Mouse (Mus musculus): ENCODE data around the gene Ccdc57. TPM values are rescaled to one million over a fixed set of nuclear protein-coding genes. Genes with fewer than 3 reads are reported as not detected.
"Not testable (repeated sequence)": the region's sequence is repeated elsewhere in the genome, so short reads cannot be mapped to it uniquely, and the experiment has no call there.

Ccdc57 gene
- polyA plus RNA-seq, 1 experiment from 2014 or later, result 1.3 TPM

DNA sequence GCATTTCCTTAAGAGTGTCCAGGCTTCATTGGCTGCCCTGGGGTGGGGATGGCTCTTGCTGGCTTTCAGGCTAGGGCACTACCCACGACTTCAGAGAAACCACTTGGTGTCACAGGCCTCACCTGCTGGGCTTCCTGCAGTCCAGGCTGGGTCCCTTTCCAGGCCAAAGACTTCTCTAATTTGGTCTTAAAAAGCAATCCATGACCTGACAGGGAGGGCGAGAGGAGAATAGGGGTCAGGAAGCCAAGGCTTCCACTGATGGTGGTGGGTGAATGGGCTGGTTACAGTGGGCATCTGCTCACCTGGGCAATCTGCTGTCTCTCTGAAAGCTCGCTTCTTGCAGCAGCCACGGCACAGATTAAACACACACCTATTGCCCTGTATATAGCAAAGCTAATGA lies 143.3 kb downstream of the Ccdc57 start:
- TF ChIP-seq CTCF (IDR thresholded peaks at IDR 0.05; ENCODE audit: low read depth), result no peak
- ATAC-seq, result no peak
- no peaks in the 10 kb centered on the region for H3K9me3 ChIP-seq (ENCODE audit: control insufficient read depth)
- 0 out of 2 replicates have a peak, but pooled peaks cover 2% of the 10 kb centered on the region for H3K4me1 ChIP-seq (replicated peaks; ENCODE audit: control insufficient read depth, insufficient read depth, low read length)
- H3K9ac ChIP-seq (ENCODE audit: low read depth, low read length), result no peak overlapping the region
- peaks cover 73% of the 10 kb centered on the region for H3K36me3 ChIP-seq (ENCODE audit: control insufficient read depth, insufficient read depth)
- 83% methylated on average over 4 of the region's 4 CpGs for WGBS
- H3K4me3 ChIP-seq (ENCODE audit: low read depth, low read length), result no peak overlapping the region
- no peak overlapping the region for H3K4me2 ChIP-seq (replicated peaks; ENCODE audit: low read depth)
- no peak overlapping the region for H3K27ac ChIP-seq (ENCODE audit: low read depth, low read length)
- H3K27me3 ChIP-seq (replicated peaks; ENCODE audit: control insufficient read depth, insufficient read depth, low read length), result no peaks in the 10 kb centered on the region

DNA sequence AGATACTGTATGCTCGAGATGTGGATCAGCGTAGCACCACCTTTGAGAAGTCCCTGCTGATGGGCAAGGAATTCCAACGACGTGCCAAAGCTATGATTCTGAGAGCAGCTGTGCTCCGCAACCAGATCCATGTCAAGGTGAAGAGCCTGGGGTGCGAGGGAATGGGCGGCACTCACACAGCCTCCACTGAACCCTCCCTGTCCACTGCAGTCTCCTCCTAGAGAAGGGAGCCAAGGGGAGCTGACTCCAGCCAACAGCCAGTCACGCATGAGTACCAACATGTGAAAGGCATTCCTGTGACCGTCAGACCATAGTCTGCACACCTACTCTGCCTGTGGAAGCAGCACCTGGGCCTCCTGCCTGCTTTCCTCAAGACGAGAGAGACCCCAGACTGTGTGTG lies 144.2 kb downstream of the Ccdc57 start:
- WGBS, result 92% methylated on average over 9 of the region's 10 CpGs
- H3K27ac ChIP-seq (ENCODE audit: low read depth, low read length); H3K4me1 ChIP-seq (replicated peaks; ENCODE audit: control insufficient read depth, insufficient read depth, low read length); H3K4me3 ChIP-seq (ENCODE audit: low read depth, low read length); ATAC-seq; H3K4me2 ChIP-seq (replicated peaks; ENCODE audit: low read depth); H3K9ac ChIP-seq (ENCODE audit: low read depth, low read length); H3K9me3 ChIP-seq (ENCODE audit: control insufficient read depth); H3K27me3 ChIP-seq (replicated peaks; ENCODE audit: control insufficient read depth, insufficient read depth, low read length): not testable (repeated sequence)
- H3K36me3 ChIP-seq (ENCODE audit: control insufficient read depth, insufficient read depth), result peaks cover 70% of the 10 kb centered on the region

DNA sequence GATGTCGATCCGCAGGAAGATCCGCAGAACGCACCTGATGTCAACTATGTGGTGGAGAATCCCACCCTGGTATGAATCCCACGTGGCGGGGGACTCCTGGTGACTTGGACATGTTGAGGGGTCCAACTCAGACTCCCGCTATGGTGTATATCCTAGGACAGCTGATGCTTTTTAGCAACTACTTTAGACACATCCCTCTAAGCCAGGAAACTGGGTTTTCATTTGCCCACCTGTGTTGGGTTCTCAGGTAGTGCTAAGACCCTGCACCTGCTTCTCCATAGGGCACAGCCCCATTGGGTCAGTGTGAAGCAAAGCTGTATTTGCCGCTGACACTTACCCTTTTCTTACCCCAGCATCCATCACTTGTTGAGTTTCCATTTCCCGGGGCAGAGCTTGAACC lies 147.5 kb downstream of the Ccdc57 start:
- no peak for ATAC-seq
- peak overlapping the region; percentile 75 for H3K4me3 ChIP-seq (ENCODE audit: low read depth, low read length)
- H3K9me3 ChIP-seq (ENCODE audit: control insufficient read depth), result no peaks in the 10 kb centered on the region
- H3K9ac ChIP-seq (ENCODE audit: low read depth, low read length), result peak overlapping the region; percentile 87
- 34% methylated on average over 9 of the region's 9 CpGs for WGBS
- H3K27me3 ChIP-seq (replicated peaks; ENCODE audit: control insufficient read depth, insufficient read depth, low read length), result no peaks in the 10 kb centered on the region
- peak overlapping the region; percentile 90 for H3K4me2 ChIP-seq (replicated peaks; ENCODE audit: low read depth)
- no peak for TF ChIP-seq CTCF (IDR thresholded peaks at IDR 0.05; ENCODE audit: low read depth)
- 0 out of 2 replicates have a peak, but pooled peaks cover 2% of the 10 kb centered on the region for H3K4me1 ChIP-seq (replicated peaks; ENCODE audit: control insufficient read depth, insufficient read depth, low read length)
- H3K36me3 ChIP-seq (ENCODE audit: control insufficient read depth, insufficient read depth), result peaks cover 54% of the 10 kb centered on the region
- no peak overlapping the region for H3K27ac ChIP-seq (ENCODE audit: low read depth, low read length)

DNA sequence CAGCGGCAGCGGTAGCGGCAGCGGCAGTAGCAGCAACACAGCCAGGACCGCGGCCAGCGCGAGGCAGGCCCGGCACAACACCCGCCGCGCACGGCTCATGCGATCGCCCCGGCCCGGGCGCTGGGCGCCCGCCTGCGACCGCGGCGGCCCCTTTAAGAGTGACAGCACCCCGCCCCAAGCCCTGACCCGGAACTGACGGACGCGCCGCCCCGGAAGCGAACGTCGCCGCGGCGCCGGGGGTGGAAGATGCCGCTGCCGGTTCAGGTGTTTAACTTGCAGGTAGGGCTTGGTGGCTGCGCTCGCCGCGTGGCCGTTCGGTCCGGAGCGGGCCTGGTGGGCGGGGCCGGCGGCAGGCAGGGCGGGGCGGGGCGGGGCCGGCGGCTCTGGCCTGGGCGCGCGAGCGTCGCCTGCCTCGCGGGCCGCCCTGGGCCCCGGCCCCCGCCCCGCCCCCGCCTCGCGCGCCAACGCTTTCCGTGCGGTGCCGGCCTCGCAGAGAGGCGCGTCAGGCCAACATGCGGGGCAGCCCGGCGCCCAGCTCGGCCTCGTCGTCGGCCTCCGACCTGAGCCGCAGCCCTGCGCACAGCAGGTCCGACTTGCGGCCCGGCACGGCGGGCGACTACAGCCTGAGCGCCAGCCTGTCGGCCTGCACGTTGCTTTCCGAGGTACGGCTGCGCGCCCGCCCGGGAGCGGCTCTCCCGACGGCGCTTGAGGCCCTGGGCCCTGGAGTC lies 148.4 kb downstream of the Ccdc57 start, which contains the start of the genes Rfng and Gps1:
Rfng (minus strand) TSS at position 144 of the 728 bp plus-strand sequence.
Gps1 (plus strand) TSS at position 209 of the 728 bp plus-strand sequence.
- Histone ChIP-seq H3K4me1 (replicated peaks; ENCODE audit: control insufficient read depth, insufficient read depth, low read length) (0 out of 2 replicates have a peak, but pooled peaks cover 2% of the 10 kb centered on the region), H3K27me3 (replicated peaks; ENCODE audit: control insufficient read depth, insufficient read depth, low read length) (no peaks in the 10 kb centered on the region), H3K9me3 (ENCODE audit: control insufficient read depth) (no peaks in the 10 kb centered on the region), H3K27ac (ENCODE audit: low read depth, low read length) (peak within 1 kb of the TSS; percentile 68), H3K36me3 (ENCODE audit: control insufficient read depth, insufficient read depth) (peaks cover 46% of the 10 kb centered on the region), H3K4me3 (ENCODE audit: low read depth, low read length) (peak within 1 kb of the TSS; percentile 75), H3K9ac (ENCODE audit: low read depth, low read length) (peak within 1 kb of the TSS; percentile 87), H3K4me2 (replicated peaks; ENCODE audit: low read depth) (peak within 1 kb of the TSS; percentile 90)
- TF ChIP-seq CTCF (IDR thresholded peaks at IDR 0.05; ENCODE audit: low read depth), result no peak
- peak; percentile 74 for ATAC-seq
- under 1% methylated on average over 77 of the region's 107 CpGs for whole genome bisulfite sequencing

DNA sequence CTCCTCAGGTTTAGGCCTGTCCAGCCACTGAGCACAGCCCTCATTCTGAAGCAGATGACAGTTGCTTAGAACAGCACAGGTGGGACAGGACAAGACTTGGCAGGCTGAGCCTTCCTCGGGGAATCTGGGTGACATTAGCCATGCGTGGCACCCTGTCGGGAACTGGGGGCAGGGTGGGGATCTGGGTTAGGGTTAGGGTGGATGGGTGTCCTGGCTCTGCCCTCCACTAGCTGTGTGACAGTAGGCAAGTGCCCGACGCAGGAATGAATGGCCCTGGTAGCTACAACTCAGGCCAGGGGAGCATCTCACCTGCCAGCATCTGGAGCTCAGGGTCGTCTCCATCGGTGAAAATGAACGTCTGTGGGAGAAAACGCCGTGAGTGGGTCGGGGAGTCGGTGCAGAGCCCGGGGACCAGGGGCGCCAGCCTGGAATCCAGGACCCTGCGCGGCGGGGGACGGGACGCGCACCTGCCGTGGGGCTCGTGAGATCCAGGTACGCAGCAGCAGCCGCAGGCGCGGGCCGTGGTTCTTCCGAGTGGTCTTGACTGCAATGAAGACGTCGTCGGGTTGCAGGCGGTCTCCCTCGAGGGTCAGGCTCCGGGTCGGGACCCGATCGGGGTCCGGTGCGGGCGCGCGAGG lies 149.1 kb downstream of the Ccdc57 start:
- Histone ChIP-seq H3K9ac (ENCODE audit: low read depth, low read length) (peak overlapping the region; percentile 87), H3K4me3 (ENCODE audit: low read depth, low read length) (peak overlapping the region; percentile 75), H3K27ac (ENCODE audit: low read depth, low read length) (peak overlapping the region; percentile 68), H3K4me2 (replicated peaks; ENCODE audit: low read depth) (peak overlapping the region; percentile 90), H3K36me3 (ENCODE audit: control insufficient read depth, insufficient read depth) (peaks cover 42% of the 10 kb centered on the region), H3K9me3 (ENCODE audit: control insufficient read depth) (no peaks in the 10 kb centered on the region), H3K27me3 (replicated peaks; ENCODE audit: control insufficient read depth, insufficient read depth, low read length) (no peaks in the 10 kb centered on the region), H3K4me1 (replicated peaks; ENCODE audit: control insufficient read depth, insufficient read depth, low read length) (0 out of 2 replicates have a peak, but pooled peaks cover 2% of the 10 kb centered on the region)
- no peak for TF ChIP-seq CTCF (IDR thresholded peaks at IDR 0.05; ENCODE audit: low read depth)
- under 1% methylated on average over 42 of the region's 42 CpGs for WGBS
- ATAC-seq, result no peak

DNA sequence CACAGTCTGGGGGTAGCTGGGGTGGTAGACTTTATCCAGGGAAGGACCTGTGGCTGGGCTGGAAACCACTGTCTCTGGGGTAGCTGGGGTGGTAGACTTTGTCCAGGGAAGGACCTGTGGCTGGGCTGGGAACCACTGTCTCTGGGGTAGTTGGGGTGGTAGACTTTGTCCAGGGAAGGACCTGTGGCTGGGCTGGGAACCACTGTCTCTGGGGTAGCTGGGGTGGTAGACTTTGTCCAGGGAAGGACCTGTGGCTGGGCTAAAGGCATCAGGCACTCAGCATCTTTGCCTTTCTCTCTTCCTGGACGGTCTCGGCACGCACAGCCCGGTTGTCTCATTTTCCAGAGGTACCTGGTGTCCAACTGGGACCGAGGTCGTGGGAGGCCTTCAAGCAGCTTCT lies 151.3 kb downstream of the Ccdc57 start:
- H3K36me3 ChIP-seq (ENCODE audit: control insufficient read depth, insufficient read depth), result peaks cover 20% of the 10 kb centered on the region; the same call in 1 of the 2 replicates
- not testable (repeated sequence) for ATAC-seq; H3K27ac ChIP-seq (ENCODE audit: low read depth, low read length); H3K4me3 ChIP-seq (ENCODE audit: low read depth, low read length); H3K27me3 ChIP-seq (replicated peaks; ENCODE audit: control insufficient read depth, insufficient read depth, low read length); H3K9ac ChIP-seq (ENCODE audit: low read depth, low read length); H3K4me1 ChIP-seq (replicated peaks; ENCODE audit: control insufficient read depth, insufficient read depth, low read length); H3K4me2 ChIP-seq (replicated peaks; ENCODE audit: low read depth); H3K9me3 ChIP-seq (ENCODE audit: control insufficient read depth)
- WGBS, result 93% methylated on average over 6 of the region's 6 CpGs
